Mouse (Mus musculus): Measurements from ENCODE around the gene Cst7. TPM values are rescaled to one million over a fixed set of nuclear protein-coding genes. Genes with fewer than 3 reads are reported as not detected.

Cst7 gene
- total and polyA plus RNA-seq, 2 experiments from 2014 or later = 0.47 to 0.49 TPM

DNA sequence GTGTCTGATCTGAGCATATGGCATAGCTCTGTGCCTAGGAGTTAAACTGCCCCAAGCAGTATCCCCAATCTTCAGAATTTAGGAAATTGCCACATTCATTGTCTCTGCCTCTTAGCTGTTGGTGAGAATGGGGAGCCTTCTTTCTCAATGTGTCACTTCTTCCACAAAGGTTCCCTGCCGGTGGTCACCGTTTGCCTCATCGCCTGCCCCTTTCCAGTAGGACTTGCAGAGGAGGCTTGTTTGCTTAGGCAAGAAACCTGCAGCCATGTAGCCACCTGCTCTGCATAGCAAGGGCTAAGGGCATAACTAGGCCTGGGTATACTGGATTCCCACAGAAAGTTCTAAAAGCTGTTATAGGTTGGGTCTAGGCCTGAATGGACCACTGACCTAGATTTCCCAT, 2.2 kb downstream of the Cst7 start:
- no peak overlapping the region for H3K27ac ChIP-seq (ENCODE audit: low read depth, low read length)
- H3K4me1 ChIP-seq (ENCODE audit: insufficient read depth, low read length) = no peaks in the 10 kb centered on the region
- 0 out of 2 replicates have a peak, but pooled peaks cover 5% of the 10 kb centered on the region for H3K36me3 ChIP-seq (ENCODE audit: insufficient read depth, low read length)
- no peak overlapping the region for H3K4me2 ChIP-seq (ENCODE audit: low read depth, low read length, poor library complexity, severe bottlenecking)
- 96% methylated on average over 3 of the region's 3 CpGs for WGBS
- no peak overlapping the region for H3K4me3 ChIP-seq (ENCODE audit: low read depth, low read length)
- H3K27me3 ChIP-seq (ENCODE audit: insufficient read depth, low read length) = no peaks in the 10 kb centered on the region
- no peak for TF ChIP-seq CTCF (IDR thresholded peaks at IDR 0.05)
- DNase-seq (ENCODE audit: low spot score) (no peak), ATAC-seq (ENCODE audit: low FRiP score) (no peak)
- H3K9me3 ChIP-seq (ENCODE audit: low read length) = no peaks in the 10 kb centered on the region
- H3K9ac ChIP-seq (replicated peaks; ENCODE audit: low read length, poor library complexity, severe bottlenecking) = no peak overlapping the region

DNA sequence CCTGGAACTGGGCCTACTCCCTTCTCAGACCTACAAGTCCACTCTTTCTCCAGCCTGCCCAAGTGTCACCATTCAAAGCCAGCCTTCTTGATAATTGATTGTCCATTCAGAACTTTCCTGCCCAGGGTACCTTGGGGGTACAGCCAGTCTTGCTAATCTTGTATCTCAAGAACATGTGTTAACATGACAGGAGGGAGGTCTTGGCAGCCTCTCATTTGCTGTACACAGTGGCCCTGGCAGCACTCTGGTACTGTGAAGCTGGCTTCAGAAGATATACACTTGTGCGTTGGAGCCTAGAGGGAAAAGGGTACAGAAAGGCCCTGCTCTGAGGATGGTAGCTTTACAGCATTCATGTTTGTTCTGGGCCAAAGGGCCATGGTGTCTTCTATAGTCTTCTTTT, 6.0 kb downstream of the Cst7 start:
- no peak overlapping the region for H3K9ac ChIP-seq (replicated peaks; ENCODE audit: low read length, poor library complexity, severe bottlenecking)
- no peak for ATAC-seq (ENCODE audit: low FRiP score)
- no peak for TF ChIP-seq CTCF (IDR thresholded peaks at IDR 0.05)
- 0 out of 2 replicates have a peak, but pooled peaks cover 5% of the 10 kb centered on the region for H3K36me3 ChIP-seq (ENCODE audit: insufficient read depth, low read length)
- H3K4me1 ChIP-seq (ENCODE audit: insufficient read depth, low read length) = no peaks in the 10 kb centered on the region
- no peak overlapping the region for H3K4me2 ChIP-seq (ENCODE audit: low read depth, low read length, poor library complexity, severe bottlenecking)
- DNase-seq (ENCODE audit: low spot score) = no peak
- H3K4me3 ChIP-seq (ENCODE audit: low read depth, low read length) = no peak overlapping the region
- WGBS = 100% methylated on average over 1 of the region's 1 CpGs
- no peak overlapping the region for H3K27ac ChIP-seq (ENCODE audit: low read depth, low read length)
- no peaks in the 10 kb centered on the region for H3K9me3 ChIP-seq (ENCODE audit: low read length)
- H3K27me3 ChIP-seq (ENCODE audit: insufficient read depth, low read length) = no peaks in the 10 kb centered on the region

DNA sequence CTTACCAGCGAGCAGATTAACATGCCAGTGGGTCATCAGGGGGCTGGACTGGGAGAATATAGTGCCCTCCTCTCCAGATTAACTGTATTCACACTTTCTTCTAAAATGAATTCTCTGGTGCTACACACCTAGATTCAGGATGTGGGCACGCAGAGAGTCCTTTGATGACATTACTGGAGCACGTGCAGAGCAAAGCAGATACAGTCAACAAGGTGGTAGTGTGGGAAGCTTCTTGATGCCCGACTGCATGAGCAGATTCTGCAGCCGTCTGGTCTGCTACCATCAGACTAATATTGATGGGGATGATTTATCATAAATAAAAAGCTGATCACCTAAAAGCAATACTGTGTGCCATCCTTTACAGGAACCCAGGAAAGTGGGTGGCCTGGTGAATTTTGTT, 8.4 kb downstream of the Cst7 start:
- 86% methylated on average over 5 of the region's 5 CpGs for WGBS
- Histone ChIP-seq H3K4me2 (ENCODE audit: low read depth, low read length, poor library complexity, severe bottlenecking) (no peak overlapping the region), H3K4me1 (ENCODE audit: insufficient read depth, low read length) (no peaks in the 10 kb centered on the region), H3K36me3 (ENCODE audit: insufficient read depth, low read length) (peaks cover 11% of the 10 kb centered on the region), H3K9ac (replicated peaks; ENCODE audit: low read length, poor library complexity, severe bottlenecking) (no peak overlapping the region), H3K27me3 (ENCODE audit: insufficient read depth, low read length) (no peaks in the 10 kb centered on the region), H3K27ac (ENCODE audit: low read depth, low read length) (no peak overlapping the region), H3K4me3 (ENCODE audit: low read depth, low read length) (no peak overlapping the region), H3K9me3 (ENCODE audit: low read length) (no peaks in the 10 kb centered on the region)
- ATAC-seq (ENCODE audit: low FRiP score) = no peak
- DNase-seq (ENCODE audit: low spot score) = no peak
- no peak for TF ChIP-seq CTCF (IDR thresholded peaks at IDR 0.05)

DNA sequence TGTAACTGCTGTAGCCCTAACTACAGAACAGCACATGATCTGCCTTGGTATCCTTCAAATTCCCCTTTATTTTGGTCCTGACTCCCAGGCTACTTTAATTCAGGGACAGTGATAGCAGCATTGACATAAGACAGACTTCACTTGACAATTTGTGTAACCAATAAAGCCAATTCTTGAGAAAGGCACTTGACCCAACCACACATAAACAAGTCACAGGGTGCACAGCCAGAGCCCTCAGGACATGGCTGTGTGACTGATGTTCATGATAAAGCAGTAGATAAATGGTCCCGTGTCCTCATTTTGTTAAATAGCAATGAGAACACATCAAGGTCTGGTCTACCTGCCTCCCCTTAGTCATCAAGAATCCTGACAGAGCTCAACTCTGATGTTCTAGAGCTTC, 9.4 kb downstream of the Cst7 start:
- WGBS = 96% methylated on average over 1 of the region's 1 CpGs
- Histone ChIP-seq H3K9ac (replicated peaks; ENCODE audit: low read length, poor library complexity, severe bottlenecking) (no peak overlapping the region), H3K4me2 (ENCODE audit: low read depth, low read length, poor library complexity, severe bottlenecking) (no peak overlapping the region), H3K27ac (ENCODE audit: low read depth, low read length) (no peak overlapping the region), H3K27me3 (ENCODE audit: insufficient read depth, low read length) (no peaks in the 10 kb centered on the region), H3K9me3 (ENCODE audit: low read length) (no peaks in the 10 kb centered on the region), H3K4me3 (ENCODE audit: low read depth, low read length) (no peak overlapping the region), H3K4me1 (ENCODE audit: insufficient read depth, low read length) (no peaks in the 10 kb centered on the region), H3K36me3 (ENCODE audit: insufficient read depth, low read length) (peaks cover 22% of the 10 kb centered on the region)
- TF ChIP-seq CTCF (IDR thresholded peaks at IDR 0.05) = no peak
- DNase-seq (ENCODE audit: low spot score) (no peak), ATAC-seq (ENCODE audit: low FRiP score) (no peak)

DNA sequence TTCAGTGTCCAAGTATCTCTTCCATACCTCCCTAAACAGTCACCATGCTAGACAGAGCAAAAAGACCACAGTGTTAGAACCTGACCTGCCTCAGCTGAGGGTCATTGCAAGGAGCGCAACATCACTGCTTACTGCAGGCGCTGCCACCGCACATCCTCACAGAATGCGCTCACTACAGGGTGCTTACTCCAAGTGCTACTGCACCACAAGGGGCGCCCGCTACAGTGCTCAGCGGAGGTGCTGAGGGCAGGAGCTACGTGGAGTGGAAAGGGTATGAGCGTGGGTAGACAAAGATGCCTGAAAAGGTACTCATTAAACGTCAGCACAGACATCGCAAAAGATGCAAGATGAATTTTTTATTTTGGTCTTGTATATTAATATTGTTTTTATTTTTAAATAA, 18.9 kb downstream of the Cst7 start:
- H3K36me3 ChIP-seq (ENCODE audit: insufficient read depth, low read length) = peaks cover 47% of the 10 kb centered on the region
- WGBS = 77% methylated on average over 11 of the region's 11 CpGs

DNA sequence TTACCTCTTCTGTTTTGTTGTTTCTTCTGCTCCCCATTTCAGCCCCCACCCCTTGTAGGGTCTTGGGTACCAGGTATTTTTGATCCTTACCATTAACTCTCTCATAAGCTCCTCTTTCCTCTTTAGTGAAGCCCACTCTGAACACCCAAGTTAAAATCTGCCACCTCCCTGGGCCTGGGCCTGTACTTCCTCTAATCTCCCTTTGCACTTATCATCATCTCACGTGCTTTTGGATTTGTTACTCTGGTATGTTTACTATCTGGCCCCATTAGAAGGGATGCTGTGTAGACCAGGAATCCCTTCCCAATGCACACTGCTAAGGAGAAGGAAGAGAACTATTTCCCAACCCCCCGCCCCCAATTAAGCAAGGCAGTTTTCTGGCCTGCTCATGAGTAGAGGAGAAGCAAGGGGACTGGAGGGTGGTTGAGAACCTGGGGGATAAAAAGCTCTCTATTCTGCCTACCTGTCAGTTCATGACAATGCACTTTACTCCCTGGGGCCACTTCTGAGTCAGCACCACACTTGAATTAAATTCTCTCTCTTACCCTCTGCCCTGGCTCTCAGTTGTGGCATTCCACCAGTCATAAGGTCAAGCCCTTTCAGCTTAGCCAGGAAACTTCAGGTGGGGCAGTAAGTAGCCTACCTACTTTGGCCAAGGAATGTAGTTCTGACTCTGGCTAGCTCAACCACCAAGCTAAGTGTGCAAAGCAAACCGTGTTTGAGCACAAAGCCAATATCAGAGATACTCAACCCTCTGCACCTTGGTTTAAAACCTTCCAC, 25.4 kb downstream of the Cst7 start:
- 95% methylated on average over 3 of the region's 3 CpGs for WGBS
- H3K9ac ChIP-seq (replicated peaks; ENCODE audit: low read length, poor library complexity, severe bottlenecking) = no peak overlapping the region
- no peaks in the 10 kb centered on the region for H3K4me1 ChIP-seq (ENCODE audit: insufficient read depth, low read length)
- H3K27me3 ChIP-seq (ENCODE audit: insufficient read depth, low read length) = no peaks in the 10 kb centered on the region
- H3K27ac ChIP-seq (ENCODE audit: low read depth, low read length) = no peak overlapping the region
- ATAC-seq (ENCODE audit: low FRiP score) (no peak), DNase-seq (ENCODE audit: low spot score) (no peak)
- no peaks in the 10 kb centered on the region for H3K9me3 ChIP-seq (ENCODE audit: low read length)
- H3K4me3 ChIP-seq (ENCODE audit: low read depth, low read length) = no peak overlapping the region
- H3K36me3 ChIP-seq (ENCODE audit: insufficient read depth, low read length) = peaks cover 33% of the 10 kb centered on the region
- H3K4me2 ChIP-seq (ENCODE audit: low read depth, low read length, poor library complexity, severe bottlenecking) = no peak overlapping the region
- no peak for TF ChIP-seq CTCF (IDR thresholded peaks at IDR 0.05)

More for the DNA sequence above, 18.9 kb downstream of the Cst7 start:
- no peak for TF ChIP-seq CTCF (IDR thresholded peaks at IDR 0.05)
- Histone ChIP-seq H3K9me3 (ENCODE audit: low read length) (no peaks in the 10 kb centered on the region), H3K9ac (replicated peaks; ENCODE audit: low read length, poor library complexity, severe bottlenecking) (no peak overlapping the region), H3K27ac (ENCODE audit: low read depth, low read length) (no peak overlapping the region), H3K4me2 (ENCODE audit: low read depth, low read length, poor library complexity, severe bottlenecking) (no peak overlapping the region), H3K27me3 (ENCODE audit: insufficient read depth, low read length) (no peaks in the 10 kb centered on the region), H3K4me3 (ENCODE audit: low read depth, low read length) (no peak overlapping the region), H3K4me1 (ENCODE audit: insufficient read depth, low read length) (no peaks in the 10 kb centered on the region)
- ATAC-seq (ENCODE audit: low FRiP score) (no peak), DNase-seq (ENCODE audit: low spot score) (no peak)

Data from midbrain, postnatal 0 days (tissue).